8 mouse cellular contexts compared by ENCODE assay signal in the genomic region with DNA sequence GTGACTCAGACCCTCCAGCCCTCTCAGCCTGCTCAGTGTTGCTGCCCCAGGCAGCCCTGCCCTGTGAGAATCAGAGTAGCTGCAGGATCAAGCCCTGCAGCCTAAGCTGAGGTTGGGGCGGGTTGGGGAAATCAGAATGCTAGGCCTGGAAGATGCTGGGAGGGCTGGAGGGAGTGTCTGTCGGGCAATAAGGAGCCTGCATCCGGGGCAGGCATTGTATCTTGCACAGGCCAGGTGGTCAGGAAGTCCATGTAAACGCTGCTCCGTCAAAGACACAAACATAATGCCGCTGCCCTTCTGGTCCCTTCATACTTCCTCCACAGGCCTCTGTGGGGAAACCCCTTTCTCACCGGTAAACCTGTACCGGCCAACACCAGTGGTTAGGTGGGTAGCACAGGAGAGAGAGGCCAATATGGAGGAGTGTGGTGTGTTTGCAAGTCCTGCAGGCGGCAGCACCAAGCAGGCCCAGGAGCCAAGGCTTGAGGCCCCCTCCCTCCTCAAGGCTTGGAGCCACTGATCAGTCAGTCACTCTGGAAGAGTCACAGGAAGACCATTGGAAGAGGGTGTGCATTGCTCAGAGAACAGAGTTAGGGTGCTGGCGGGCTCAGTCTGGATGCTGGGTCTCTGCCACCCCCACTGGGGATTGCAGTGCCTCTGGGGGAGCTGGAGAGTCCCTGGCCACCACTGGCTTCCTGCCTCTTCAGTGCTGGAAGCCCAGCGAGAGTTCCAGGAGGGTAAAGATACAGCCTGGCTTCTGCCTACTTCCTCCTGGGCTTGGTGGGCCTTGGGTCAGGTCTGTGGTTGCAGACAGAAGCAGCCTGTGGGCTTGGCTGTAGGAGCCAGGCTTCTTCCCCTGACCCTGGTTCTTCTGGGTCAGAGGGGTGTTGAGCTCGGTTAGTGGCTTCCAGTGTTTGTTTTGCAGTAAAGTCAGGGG. TPM values are rescaled to one million over a fixed set of nuclear protein-coding genes. Genes with fewer than 3 reads are reported as not detected.
DNase-seq lines count a peak whose midpoint lies in the region; ATAC-seq lines count a peak whose summit lies in the region.

No protein-coding gene starts in this region.

- H3K4me1 ChIP-seq in forebrain, embryonic 11.5 days (replicated peaks; ENCODE audit: control insufficient read depth, insufficient read depth, low read length): peaks cover 23% of the 10 kb centered on the region; the same call in 1 of the 2 replicates
- peaks cover 44% of the 10 kb centered on the region for H3K4me1 ChIP-seq in intestine, embryonic 15.5 days (replicated peaks)

- H3K36me3 ChIP-seq in forebrain, embryonic 11.5 days (ENCODE audit: control insufficient read depth, insufficient read depth, low read length): no peaks in the 10 kb centered on the region
- H3K36me3 ChIP-seq in intestine, embryonic 15.5 days: no peaks in the 10 kb centered on the region

- no peaks in the 10 kb centered on the region for H3K9me3 ChIP-seq in forebrain, embryonic 11.5 days (ENCODE audit: control insufficient read depth, low read length)
- no peaks in the 10 kb centered on the region for H3K9me3 ChIP-seq in intestine, embryonic 15.5 days

- peak overlapping the region; percentile 77 for H3K27ac ChIP-seq in forebrain, embryonic 11.5 days (ENCODE audit: low read depth, low read length)
- peak overlapping the region; percentile 90 for H3K27ac ChIP-seq in intestine, embryonic 15.5 days

- no peak overlapping the region for H3K4me2 ChIP-seq in forebrain, embryonic 11.5 days (ENCODE audit: low read depth, low read length, severe bottlenecking)
- peak overlapping the region; percentile 46 for H3K4me2 ChIP-seq in intestine, embryonic 15.5 days (replicated peaks)

- WGBS in forebrain, embryonic 11.5 days: 48% methylated on average over 12 of the region's 12 CpGs
- WGBS in intestine, embryonic 15.5 days: 26% methylated on average over 12 of the region's 12 CpGs

- peak; percentile 61 for DNase-seq in left cerebral cortex, postnatal 4 days
- DNase-seq in left cerebral cortex, postnatal 25 days (ENCODE audit: low spot score in 2 of 2): no peak
- no peak for DNase-seq in forebrain, embryonic 11.5 days (ENCODE audit: low spot score)
- DNase-seq in left cerebral cortex, adult 9 months (ENCODE audit: low spot score in 2 of 2): no peak
- DNase-seq in layer of hippocampus, adult 9-11 months: no peak

- H3K27me3 ChIP-seq in forebrain, embryonic 11.5 days (ENCODE audit: control insufficient read depth, insufficient read depth, low read length): no peaks in the 10 kb centered on the region
- H3K27me3 ChIP-seq in intestine, embryonic 15.5 days (replicated peaks): no peaks in the 10 kb centered on the region

- peak; percentile 65 for ATAC-seq in activated CD4-positive, CD25-positive, alpha-beta regulatory T cell, adult 4 months
- no peak for ATAC-seq in forebrain, embryonic 11.5 days (replicated peaks; ENCODE audit: low FRiP score)
- peak; percentile 47 for ATAC-seq in intestine, embryonic 15.5 days
- peak; percentile 33 for ATAC-seq in monocyte, adult 5-6 weeks (replicated peaks; ENCODE audit: insufficient number of reproducible peaks, low FRiP score, low TSS enrichment, poor library complexity, severe bottlenecking)

- intact Hi-C loops in left cerebral cortex, postnatal 4 days (cut with DNase I): no loop called here
- intact Hi-C loops in left cerebral cortex, postnatal 25 days (cut with DNase I): no loop called here

- H3K4me3 ChIP-seq in forebrain, embryonic 11.5 days (ENCODE audit: low read depth, low read length): no peak overlapping the region
- no peak overlapping the region for H3K4me3 ChIP-seq in intestine, embryonic 15.5 days (replicated peaks)

- peak overlapping the region; percentile 43; the same call in 1 of the 2 replicates for H3K9ac ChIP-seq in forebrain, embryonic 11.5 days (ENCODE audit: low read length)
- H3K9ac ChIP-seq in intestine, embryonic 15.5 days: peak overlapping the region; percentile 6

RNA-seq across cellular contexts. Expression of gene Ralgds, which starts 13.3 kb away (rescaled TPM):
- total RNA-seq in left cerebral cortex, postnatal 4 days (2021): 100 to 1,000 TPM; 164 to 176 TPM
- total RNA-seq in left cerebral cortex, postnatal 25 days (2021): 10 to 100 TPM; 86.4 to 92.7 TPM
- 1 to 10 TPM; 7.4 to 8.3 TPM for polyA plus RNA-seq in activated CD4-positive, CD25-positive, alpha-beta regulatory T cell, adult 4 months (2017; shearing (Covaris generic))
- 42.7 and 47.6 TPM in 2 replicates for polyA plus RNA-seq in forebrain, embryonic 11.5 days (2014; fragmentation: Nextera tagmentation; extraction: Ambion mirVana)
- 27.9 and 28.3 TPM in 2 replicates for polyA plus RNA-seq in intestine, embryonic 15.5 days (2015; fragmentation: Nextera tagmentation; extraction: Ambion mirVana)
- total RNA-seq in monocyte, adult 5-6 weeks (2017): 3.5 to 14.6 TPM (median 9.2 TPM) in 3 replicates

RNA-seq across cellular contexts. Expression of gene Gm10134, which starts 20.3 kb away (rescaled TPM):
- not detected for total RNA-seq in left cerebral cortex, postnatal 4 days (2021)
- 1 to 10 TPM; 1.1 to 1.2 TPM for total RNA-seq in left cerebral cortex, postnatal 25 days (2021)
- polyA plus RNA-seq in activated CD4-positive, CD25-positive, alpha-beta regulatory T cell, adult 4 months (2017; shearing (Covaris generic)): not detected
- not detected in 2 replicates for polyA plus RNA-seq in forebrain, embryonic 11.5 days (2014; fragmentation: Nextera tagmentation; extraction: Ambion mirVana)
- polyA plus RNA-seq in intestine, embryonic 15.5 days (2015; fragmentation: Nextera tagmentation; extraction: Ambion mirVana): 11.8 and 11.9 TPM in 2 replicates
- total RNA-seq in monocyte, adult 5-6 weeks (2017): not detected in 3 replicates

RNA-seq across cellular contexts. Expression of gene Gbgt1, which starts 29.5 kb away (rescaled TPM):
- 1 to 10 TPM; 2.5 to 2.6 TPM for total RNA-seq in left cerebral cortex, postnatal 4 days (2021)
- total RNA-seq in left cerebral cortex, postnatal 25 days (2021): 1 to 10 TPM; 2.5 to 2.7 TPM
- not detected for polyA plus RNA-seq in activated CD4-positive, CD25-positive, alpha-beta regulatory T cell, adult 4 months (2017; shearing (Covaris generic))
- polyA plus RNA-seq in forebrain, embryonic 11.5 days (2014; fragmentation: Nextera tagmentation; extraction: Ambion mirVana): 0.35 TPM in 1 of 2 replicates, not detected in the other
- 3.7 and 4.0 TPM in 2 replicates for polyA plus RNA-seq in intestine, embryonic 15.5 days (2015; fragmentation: Nextera tagmentation; extraction: Ambion mirVana)
- 0.76 to 1.8 TPM in 2 of 3 replicates, not detected in the other for total RNA-seq in monocyte, adult 5-6 weeks (2017)

RNA-seq across cellular contexts. Expression of gene Cel, which starts 37.0 kb away (rescaled TPM):
- not detected for total RNA-seq in left cerebral cortex, postnatal 4 days (2021)
- not detected for total RNA-seq in left cerebral cortex, postnatal 25 days (2021)
- not detected for polyA plus RNA-seq in activated CD4-positive, CD25-positive, alpha-beta regulatory T cell, adult 4 months (2017; shearing (Covaris generic))
- polyA plus RNA-seq in forebrain, embryonic 11.5 days (2014; fragmentation: Nextera tagmentation; extraction: Ambion mirVana): not detected in 2 replicates
- 159 and 428 TPM in 2 replicates for polyA plus RNA-seq in intestine, embryonic 15.5 days (2015; fragmentation: Nextera tagmentation; extraction: Ambion mirVana)
- not detected in 3 replicates for total RNA-seq in monocyte, adult 5-6 weeks (2017)

RNA-seq across cellular contexts. Expression of gene Gtf3c5, which starts 57.3 kb away (rescaled TPM):
- total RNA-seq in left cerebral cortex, postnatal 4 days (2021): 10 to 100 TPM; 26.6 to 27.8 TPM
- 10 to 100 TPM; 16.5 to 17.8 TPM for total RNA-seq in left cerebral cortex, postnatal 25 days (2021)
- polyA plus RNA-seq in activated CD4-positive, CD25-positive, alpha-beta regulatory T cell, adult 4 months (2017; shearing (Covaris generic)): 10 to 100 TPM; 12.5 to 20.3 TPM
- polyA plus RNA-seq in forebrain, embryonic 11.5 days (2014; fragmentation: Nextera tagmentation; extraction: Ambion mirVana): 41.6 and 42.3 TPM in 2 replicates
- polyA plus RNA-seq in intestine, embryonic 15.5 days (2015; fragmentation: Nextera tagmentation; extraction: Ambion mirVana): 31.8 and 33.8 TPM in 2 replicates
- 5.6 to 17.7 TPM (median 9.1 TPM) in 3 replicates for total RNA-seq in monocyte, adult 5-6 weeks (2017)
